Mouse (Mus musculus): ENCODE results near the gene Lrig2. TPM values are rescaled to one million over a fixed set of nuclear protein-coding genes. Genes with fewer than 3 reads are reported as not detected.
"Not testable (repeated sequence)": the region's sequence is repeated elsewhere in the genome, so short reads cannot be mapped to it uniquely, and the experiment has no call there.

Gene Lrig2
- polyA plus RNA-seq, 1 experiment from 2014 or later = 30.7 TPM

GRCm38 (mm10) chr3:104431156-104431847 lies 80.4 kb downstream of the Lrig2 start:
- 33% methylated on average over 13 of the region's 14 CpGs for WGBS
- no peak overlapping the region for H3K9ac ChIP-seq (ENCODE audit: low read depth, low read length)
- ATAC-seq = no peak

GRCm38 (mm10) chr3:104427354-104427753 lies 84.4 kb downstream of the Lrig2 start:
- not testable (repeated sequence) for H3K4me3 ChIP-seq (ENCODE audit: low read depth, low read length); H3K27me3 ChIP-seq (ENCODE audit: control insufficient read depth, insufficient read depth, low read depth, low read length); H3K36me3 ChIP-seq (ENCODE audit: control insufficient read depth, insufficient read depth, low read length); H3K4me1 ChIP-seq (ENCODE audit: control insufficient read depth, insufficient read depth, low read length); ATAC-seq; H3K9me3 ChIP-seq (replicated peaks; ENCODE audit: control insufficient read depth, low read length, poor library complexity, severe bottlenecking); H3K9ac ChIP-seq (ENCODE audit: low read depth, low read length); H3K4me2 ChIP-seq (ENCODE audit: low read length); H3K27ac ChIP-seq (ENCODE audit: low read length)
- WGBS = 100% methylated on average over 2 of the region's 2 CpGs

More at GRCm38 (mm10) chr3:104431156-104431847, 80.4 kb downstream of the Lrig2 start:
- Histone ChIP-seq H3K4me3 (ENCODE audit: low read depth, low read length) (no peak overlapping the region), H3K4me1 (ENCODE audit: control insufficient read depth, insufficient read depth, low read length) (no peaks in the 10 kb centered on the region; the same call in 1 of the 2 replicates), H3K36me3 (ENCODE audit: control insufficient read depth, insufficient read depth, low read length) (no peaks in the 10 kb centered on the region), H3K27ac (ENCODE audit: low read length) (peak overlapping the region; percentile 36; the same call in 1 of the 2 replicates), H3K27me3 (ENCODE audit: control insufficient read depth, insufficient read depth, low read depth, low read length) (no peaks in the 10 kb centered on the region), H3K4me2 (ENCODE audit: low read length) (no peak overlapping the region), H3K9me3 (replicated peaks; ENCODE audit: control insufficient read depth, low read length, poor library complexity, severe bottlenecking) (no peaks in the 10 kb centered on the region)

GRCm38 (mm10) chr3:104424346-104424745 lies 87.4 kb downstream of the Lrig2 start:
- Histone ChIP-seq H3K27ac (ENCODE audit: low read length) (peak overlapping the region; percentile 7; the same call in 1 of the 2 replicates), H3K36me3 (ENCODE audit: control insufficient read depth, insufficient read depth, low read length) (no peaks in the 10 kb centered on the region), H3K27me3 (ENCODE audit: control insufficient read depth, insufficient read depth, low read depth, low read length) (no peaks in the 10 kb centered on the region), H3K9me3 (replicated peaks; ENCODE audit: control insufficient read depth, low read length, poor library complexity, severe bottlenecking) (no peaks in the 10 kb centered on the region), H3K4me1 (ENCODE audit: control insufficient read depth, insufficient read depth, low read length) (no peaks in the 10 kb centered on the region), H3K4me2 (ENCODE audit: low read length) (no peak overlapping the region), H3K4me3 (ENCODE audit: low read depth, low read length) (no peak overlapping the region), H3K9ac (ENCODE audit: low read depth, low read length) (peak overlapping the region; percentile 12; the same call in 1 of the 2 replicates)
- ATAC-seq = peak; percentile 70
- 57% methylated on average over 7 of the region's 7 CpGs for WGBS

- Histone ChIP-seq H3K27me3 (ENCODE audit: control insufficient read depth, insufficient read depth, low read depth, low read length) (no peaks in the 10 kb centered on the region), H3K27ac (ENCODE audit: low read length) (no peak overlapping the region), H3K9me3 (replicated peaks; ENCODE audit: control insufficient read depth, low read length, poor library complexity, severe bottlenecking) (no peaks in the 10 kb centered on the region), H3K9ac (ENCODE audit: low read depth, low read length) (no peak overlapping the region), H3K36me3 (ENCODE audit: control insufficient read depth, insufficient read depth, low read length) (no peaks in the 10 kb centered on the region), H3K4me1 (ENCODE audit: control insufficient read depth, insufficient read depth, low read length) (no peaks in the 10 kb centered on the region), H3K4me3 (ENCODE audit: low read depth, low read length) (no peak overlapping the region), H3K4me2 (ENCODE audit: low read length) (no peak overlapping the region)
- no peak for ATAC-seq
- WGBS = 88% methylated on average over 7 of the region's 7 CpGs
Measured at GRCm38 (mm10) chr3:104420929-104421328, 90.8 kb downstream of the Lrig2 start.

DNA sequence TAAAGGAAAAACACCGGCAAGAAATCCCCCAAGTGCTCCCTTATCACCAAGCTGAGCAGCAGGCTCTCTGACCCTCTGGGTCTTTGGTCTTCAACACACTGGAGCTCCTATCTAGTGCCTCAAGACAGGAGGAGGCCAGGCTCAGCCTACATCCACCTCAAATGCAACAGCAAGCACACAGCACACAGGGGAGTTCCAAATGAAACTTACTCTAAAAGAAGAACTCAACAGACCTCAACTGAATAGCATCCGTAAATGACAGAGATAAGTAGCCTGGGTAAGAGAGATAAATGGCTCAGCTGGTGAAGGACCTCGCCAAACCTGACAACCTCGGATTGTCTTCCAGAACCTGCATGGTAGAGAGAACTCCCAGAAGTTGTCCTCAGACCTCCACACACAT lies 91.7 kb downstream of the Lrig2 start:
- Histone ChIP-seq H3K4me3 (ENCODE audit: low read depth, low read length) (no peak overlapping the region), H3K4me1 (ENCODE audit: control insufficient read depth, insufficient read depth, low read length) (no peaks in the 10 kb centered on the region), H3K27ac (ENCODE audit: low read length) (no peak overlapping the region), H3K9ac (ENCODE audit: low read depth, low read length) (no peak overlapping the region), H3K27me3 (ENCODE audit: control insufficient read depth, insufficient read depth, low read depth, low read length) (no peaks in the 10 kb centered on the region), H3K4me2 (ENCODE audit: low read length) (no peak overlapping the region), H3K9me3 (replicated peaks; ENCODE audit: control insufficient read depth, low read length, poor library complexity, severe bottlenecking) (no peaks in the 10 kb centered on the region), H3K36me3 (ENCODE audit: control insufficient read depth, insufficient read depth, low read length) (no peaks in the 10 kb centered on the region)
- ATAC-seq = no peak
- 80% methylated on average over 4 of the region's 4 CpGs for WGBS

DNA sequence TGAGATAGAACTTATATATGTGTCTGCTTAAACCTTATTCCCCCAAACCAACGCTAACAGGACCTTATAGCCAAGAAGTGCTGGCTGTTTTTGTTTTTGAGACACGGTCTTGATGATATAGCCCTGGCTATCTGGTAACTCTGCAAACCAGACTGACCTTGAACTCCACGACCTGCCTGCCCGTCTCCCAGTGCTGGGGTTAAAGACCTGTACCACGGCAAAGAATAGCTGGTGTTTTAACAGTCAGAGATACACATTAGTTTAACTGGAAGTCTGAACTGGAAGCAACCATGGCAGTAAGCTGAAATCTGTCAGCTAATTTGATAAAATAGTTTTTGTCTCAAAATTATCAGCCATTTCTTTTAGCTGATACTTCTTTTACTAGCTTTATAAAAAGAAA lies 94.9 kb downstream of the Lrig2 start:
- Histone ChIP-seq H3K4me3 (ENCODE audit: low read depth, low read length) (no peak overlapping the region), H3K9ac (ENCODE audit: low read depth, low read length) (no peak overlapping the region), H3K27me3 (ENCODE audit: control insufficient read depth, insufficient read depth, low read depth, low read length) (no peaks in the 10 kb centered on the region), H3K9me3 (replicated peaks; ENCODE audit: control insufficient read depth, low read length, poor library complexity, severe bottlenecking) (no peaks in the 10 kb centered on the region), H3K4me1 (ENCODE audit: control insufficient read depth, insufficient read depth, low read length) (no peaks in the 10 kb centered on the region), H3K4me2 (ENCODE audit: low read length) (no peak overlapping the region), H3K36me3 (ENCODE audit: control insufficient read depth, insufficient read depth, low read length) (no peaks in the 10 kb centered on the region), H3K27ac (ENCODE audit: low read length) (no peak overlapping the region)
- 82% methylated on average over 5 of the region's 5 CpGs for WGBS
- ATAC-seq = no peak

- Histone ChIP-seq H3K4me2 (ENCODE audit: low read length) (no peak overlapping the region), H3K27me3 (ENCODE audit: control insufficient read depth, insufficient read depth, low read depth, low read length) (no peaks in the 10 kb centered on the region), H3K4me1 (ENCODE audit: control insufficient read depth, insufficient read depth, low read length) (no peaks in the 10 kb centered on the region), H3K36me3 (ENCODE audit: control insufficient read depth, insufficient read depth, low read length) (no peaks in the 10 kb centered on the region), H3K9me3 (replicated peaks; ENCODE audit: control insufficient read depth, low read length, poor library complexity, severe bottlenecking) (no peaks in the 10 kb centered on the region), H3K4me3 (ENCODE audit: low read depth, low read length) (no peak overlapping the region), H3K9ac (ENCODE audit: low read depth, low read length) (no peak overlapping the region), H3K27ac (ENCODE audit: low read length) (no peak overlapping the region)
- no peak for ATAC-seq
- WGBS = 76% methylated on average over 6 of the region's 6 CpGs
Measured at GRCm38 (mm10) chr3:104412482-104412881, 99.2 kb downstream of the Lrig2 start.

GRCm38 (mm10) chr3:104407506-104407905 lies 104.2 kb downstream of the Lrig2 start:
- WGBS = 73% methylated on average over 7 of the region's 7 CpGs
- Histone ChIP-seq H3K9me3 (replicated peaks; ENCODE audit: control insufficient read depth, low read length, poor library complexity, severe bottlenecking) (no peaks in the 10 kb centered on the region), H3K9ac (ENCODE audit: low read depth, low read length) (no peak overlapping the region), H3K4me2 (ENCODE audit: low read length) (no peak overlapping the region), H3K36me3 (ENCODE audit: control insufficient read depth, insufficient read depth, low read length) (no peaks in the 10 kb centered on the region), H3K27me3 (ENCODE audit: control insufficient read depth, insufficient read depth, low read depth, low read length) (no peaks in the 10 kb centered on the region), H3K27ac (ENCODE audit: low read length) (no peak overlapping the region), H3K4me3 (ENCODE audit: low read depth, low read length) (no peak overlapping the region), H3K4me1 (ENCODE audit: control insufficient read depth, insufficient read depth, low read length) (no peaks in the 10 kb centered on the region)
- ATAC-seq = no peak

DNA sequence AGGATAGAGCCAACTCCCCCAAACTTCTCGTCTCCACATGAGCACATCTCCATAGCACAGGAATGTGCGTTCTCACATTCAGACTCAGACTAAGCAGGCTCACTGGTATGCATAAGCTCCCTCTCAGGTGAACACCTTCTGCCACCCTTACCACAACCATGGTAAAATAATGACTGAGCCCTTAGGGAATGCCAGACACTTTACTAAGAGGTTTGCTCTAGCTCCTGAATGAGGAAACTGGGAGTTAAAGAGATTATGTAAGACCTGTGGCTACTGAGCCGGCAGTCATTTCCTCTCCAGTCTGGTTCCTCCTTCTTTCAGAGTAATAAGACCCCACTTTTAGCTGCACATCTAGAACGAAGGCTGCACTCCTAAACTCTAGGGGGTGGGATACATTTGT lies 108.1 kb downstream of the Lrig2 start:
- H3K27ac ChIP-seq (ENCODE audit: low read length) = no peak overlapping the region
- no peaks in the 10 kb centered on the region for H3K4me1 ChIP-seq (ENCODE audit: control insufficient read depth, insufficient read depth, low read length)
- H3K9ac ChIP-seq (ENCODE audit: low read depth, low read length) = no peak overlapping the region
- no peak for ATAC-seq
- no peaks in the 10 kb centered on the region for H3K9me3 ChIP-seq (replicated peaks; ENCODE audit: control insufficient read depth, low read length, poor library complexity, severe bottlenecking)
- no peak overlapping the region for H3K4me3 ChIP-seq (ENCODE audit: low read depth, low read length)
- no peaks in the 10 kb centered on the region for H3K27me3 ChIP-seq (ENCODE audit: control insufficient read depth, insufficient read depth, low read depth, low read length)
- no peaks in the 10 kb centered on the region for H3K36me3 ChIP-seq (ENCODE audit: control insufficient read depth, insufficient read depth, low read length)
- H3K4me2 ChIP-seq (ENCODE audit: low read length) = no peak overlapping the region
- WGBS = 86% methylated on average over 4 of the region's 4 CpGs
